Mouse (Mus musculus): ENCODE measurements around the gene Gabarapl2. TPM values are rescaled to one million over a fixed set of nuclear protein-coding genes. Genes with fewer than 3 reads are reported as not detected.

Gabarapl2 gene
- total RNA-seq, 1 experiment = 255 TPM

- in situ Hi-C loops (cut with MboI; ENCODE audit: low sequenced_read_pairs in 2 of 2, unreplicated experiment in 2 of 2) = no loop called here
- Histone ChIP-seq H3K9ac (ENCODE audit: insufficient read depth, low read depth, low read length, poor library complexity, severe bottlenecking) (no peak overlapping the region), H3K9me3 (ENCODE audit: control insufficient read depth, insufficient read depth, low read depth, low read length) (no peaks in the 10 kb centered on the region), H3K36me3 (ENCODE audit: control insufficient read depth, insufficient read depth, low read length, poor library complexity, severe bottlenecking) (peaks cover 25% of the 10 kb centered on the region), H3K4me3 (ENCODE audit: insufficient read depth in 1 of 2, low read depth in 1 of 2, low read length in 2 of 2, poor library complexity in 1 of 2, severe bottlenecking in 1 of 2) (no peak overlapping the region), H3K4me1 (ENCODE audit: control insufficient read depth in 2 of 2, insufficient read depth in 2 of 2, low read length in 2 of 2, poor library complexity in 1 of 2) (peaks cover 15 to 16% of the 10 kb centered on the region in 2 experiments), H3K27ac (ENCODE audit: insufficient read depth, low read depth, low read length, poor library complexity, severe bottlenecking) (peak overlapping the region; percentile 79; the same call in 1 of the 2 replicates)
- DNase-seq (ENCODE audit: low read depth, low spot score) = no peak
- TF ChIP-seq ZNF384 (IDR thresholded peaks at IDR 0.05; ENCODE audit: low read depth, low read length) (peak; percentile 84; the same call in 1 of the 2 replicates), MAFK (IDR thresholded peaks at IDR 0.05; ENCODE audit: insufficient read depth, low read depth, low read length) (no peak)
These were observed 3.0 kb downstream of the Gabarapl2 start for GRCm38 (mm10) chr8:111943544-111943943.

GRCm38 (mm10) chr8:111947144-111947543, 6.6 kb downstream of the Gabarapl2 start:
- in situ Hi-C loops (cut with MboI; ENCODE audit: low sequenced_read_pairs in 2 of 2, unreplicated experiment in 2 of 2) = no loop called here
- TF ChIP-seq HCFC1 (IDR thresholded peaks at IDR 0.05; ENCODE audit: borderline replicate concordance, insufficient read depth, low read length) = no peak
- TF ChIP-seq ZNF384 (IDR thresholded peaks at IDR 0.05; ENCODE audit: low read depth, low read length) = no peak
- TF ChIP-seq MAFK (IDR thresholded peaks at IDR 0.05; ENCODE audit: insufficient read depth, low read depth, low read length) = no peak
- no peak for TF ChIP-seq ZC3H11A (IDR thresholded peaks at IDR 0.05; ENCODE audit: borderline replicate concordance, low read depth, low read length)
- TF ChIP-seq CHD2 (IDR thresholded peaks at IDR 0.05; ENCODE audit: low read depth, low read length) = no peak
- Histone ChIP-seq H3K9me3 (ENCODE audit: control insufficient read depth, insufficient read depth, low read depth, low read length) (no peaks in the 10 kb centered on the region), H3K9ac (ENCODE audit: insufficient read depth, low read depth, low read length, poor library complexity, severe bottlenecking) (no peak overlapping the region), H3K36me3 (ENCODE audit: control insufficient read depth, insufficient read depth, low read length, poor library complexity, severe bottlenecking) (peaks cover 33% of the 10 kb centered on the region), H3K4me3 (ENCODE audit: insufficient read depth in 1 of 2, low read depth in 1 of 2, low read length in 2 of 2, poor library complexity in 1 of 2, severe bottlenecking in 1 of 2) (no peak overlapping the region; a peak in 1 of 4 replicates), H3K4me1 (ENCODE audit: control insufficient read depth in 2 of 2, insufficient read depth in 2 of 2, low read length in 2 of 2, poor library complexity in 1 of 2) (peaks cover 12 to 15% of the 10 kb centered on the region in 2 experiments), H3K27ac (ENCODE audit: insufficient read depth, low read depth, low read length, poor library complexity, severe bottlenecking) (no peak overlapping the region)
- no peak for DNase-seq (ENCODE audit: low read depth, low spot score)

GRCm38 (mm10) chr8:111947954-111948353, 7.5 kb downstream of the Gabarapl2 start:
- Histone ChIP-seq H3K4me3 (ENCODE audit: insufficient read depth in 1 of 2, low read depth in 1 of 2, low read length in 2 of 2, poor library complexity in 1 of 2, severe bottlenecking in 1 of 2) (no peak overlapping the region), H3K9ac (ENCODE audit: insufficient read depth, low read depth, low read length, poor library complexity, severe bottlenecking) (no peak overlapping the region), H3K4me1 (ENCODE audit: control insufficient read depth in 2 of 2, insufficient read depth in 2 of 2, low read length in 2 of 2, poor library complexity in 1 of 2) (peaks cover 12 to 14% of the 10 kb centered on the region in 2 experiments), H3K36me3 (ENCODE audit: control insufficient read depth, insufficient read depth, low read length, poor library complexity, severe bottlenecking) (peaks cover 32% of the 10 kb centered on the region), H3K9me3 (ENCODE audit: control insufficient read depth, insufficient read depth, low read depth, low read length) (no peaks in the 10 kb centered on the region), H3K27ac (ENCODE audit: insufficient read depth, low read depth, low read length, poor library complexity, severe bottlenecking) (peak overlapping the region; percentile 29; the same call in 1 of the 2 replicates)
- TF ChIP-seq ZC3H11A (IDR thresholded peaks at IDR 0.05; ENCODE audit: borderline replicate concordance, low read depth, low read length) (no peak), CHD2 (IDR thresholded peaks at IDR 0.05; ENCODE audit: low read depth, low read length) (no peak), MAFK (IDR thresholded peaks at IDR 0.05; ENCODE audit: insufficient read depth, low read depth, low read length) (no peak), ZNF384 (IDR thresholded peaks at IDR 0.05; ENCODE audit: low read depth, low read length) (no peak), HCFC1 (IDR thresholded peaks at IDR 0.05; ENCODE audit: borderline replicate concordance, insufficient read depth, low read length) (no peak)
- in situ Hi-C loops (cut with MboI; ENCODE audit: low sequenced_read_pairs in 2 of 2, unreplicated experiment in 2 of 2) = no loop called here
- no peak for DNase-seq (ENCODE audit: low read depth, low spot score)

DNA sequence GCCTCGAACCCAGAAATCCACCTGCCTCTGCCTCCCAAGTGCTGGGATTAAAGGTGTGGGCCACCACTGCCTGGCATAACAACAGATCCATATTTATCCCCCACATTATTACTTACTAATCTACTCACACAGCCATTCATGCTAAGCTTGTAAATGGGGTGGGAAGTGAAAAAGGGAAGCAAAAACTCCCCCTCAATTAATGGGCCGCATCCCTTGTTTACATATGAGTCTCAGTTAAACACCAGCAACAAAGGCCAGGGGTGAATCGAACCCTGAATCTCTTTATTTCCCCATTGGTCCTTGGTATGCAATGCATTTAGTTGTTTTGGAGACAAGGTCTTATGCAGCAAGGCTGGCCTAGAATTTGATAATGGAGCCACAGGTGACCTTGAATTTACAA, 10.3 kb downstream of the Gabarapl2 start:
- no peak for TF ChIP-seq ZNF384 (IDR thresholded peaks at IDR 0.05; ENCODE audit: low read depth, low read length)
- no peak for TF ChIP-seq MAFK (IDR thresholded peaks at IDR 0.05; ENCODE audit: insufficient read depth, low read depth, low read length)
- no peak for TF ChIP-seq CHD2 (IDR thresholded peaks at IDR 0.05; ENCODE audit: low read depth, low read length)
- peaks cover 26% of the 10 kb centered on the region for H3K36me3 ChIP-seq (ENCODE audit: control insufficient read depth, insufficient read depth, low read length, poor library complexity, severe bottlenecking)
- no peak for DNase-seq (ENCODE audit: low read depth, low spot score)
- H3K9ac ChIP-seq (ENCODE audit: insufficient read depth, low read depth, low read length, poor library complexity, severe bottlenecking) = no peak overlapping the region
- H3K4me1 ChIP-seq (ENCODE audit: control insufficient read depth in 2 of 2, insufficient read depth in 2 of 2, low read length in 2 of 2, poor library complexity in 1 of 2) = peaks cover 6 to 12% of the 10 kb centered on the region in 2 experiments; a peak in 3 of 4 replicates
- H3K4me3 ChIP-seq (ENCODE audit: insufficient read depth in 1 of 2, low read depth in 1 of 2, low read length in 2 of 2, poor library complexity in 1 of 2, severe bottlenecking in 1 of 2) = no peak overlapping the region
- H3K27ac ChIP-seq (ENCODE audit: insufficient read depth, low read depth, low read length, poor library complexity, severe bottlenecking) = no peak overlapping the region
- in situ Hi-C loops (cut with MboI; ENCODE audit: low sequenced_read_pairs in 2 of 2, unreplicated experiment in 2 of 2) = no loop called here
- H3K9me3 ChIP-seq (ENCODE audit: control insufficient read depth, insufficient read depth, low read depth, low read length) = no peaks in the 10 kb centered on the region

GRCm38 (mm10) chr8:111951317-111951716, 10.8 kb downstream of the Gabarapl2 start:
- Histone ChIP-seq H3K36me3 (ENCODE audit: control insufficient read depth, insufficient read depth, low read length, poor library complexity, severe bottlenecking) (peaks cover 24% of the 10 kb centered on the region), H3K27ac (ENCODE audit: insufficient read depth, low read depth, low read length, poor library complexity, severe bottlenecking) (no peak overlapping the region), H3K4me3 (ENCODE audit: insufficient read depth in 1 of 2, low read depth in 1 of 2, low read length in 2 of 2, poor library complexity in 1 of 2, severe bottlenecking in 1 of 2) (no peak overlapping the region), H3K9ac (ENCODE audit: insufficient read depth, low read depth, low read length, poor library complexity, severe bottlenecking) (no peak overlapping the region), H3K9me3 (ENCODE audit: control insufficient read depth, insufficient read depth, low read depth, low read length) (no peaks in the 10 kb centered on the region), H3K4me1 (ENCODE audit: control insufficient read depth in 2 of 2, insufficient read depth in 2 of 2, low read length in 2 of 2, poor library complexity in 1 of 2) (peaks cover 5 to 9% of the 10 kb centered on the region in 2 experiments; a peak in 3 of 4 replicates)
- in situ Hi-C loops (cut with MboI; ENCODE audit: low sequenced_read_pairs in 2 of 2, unreplicated experiment in 2 of 2) = no loop called here
- no peak for DNase-seq (ENCODE audit: low read depth, low spot score)
- no peak for TF ChIP-seq MAFK (IDR thresholded peaks at IDR 0.05; ENCODE audit: insufficient read depth, low read depth, low read length)
- TF ChIP-seq ZC3H11A (IDR thresholded peaks at IDR 0.05; ENCODE audit: borderline replicate concordance, low read depth, low read length) = no peak
- TF ChIP-seq HCFC1 (IDR thresholded peaks at IDR 0.05; ENCODE audit: borderline replicate concordance, insufficient read depth, low read length) = no peak
- TF ChIP-seq CHD2 (IDR thresholded peaks at IDR 0.05; ENCODE audit: low read depth, low read length) = no peak
- TF ChIP-seq ZNF384 (IDR thresholded peaks at IDR 0.05; ENCODE audit: low read depth, low read length) = no peak

All from ES-E14 (cell line).